Mouse (Mus musculus) liver, postnatal 0 days (tissue): ENCODE data around the gene Vipr1. TPM values are rescaled to one million over a fixed set of nuclear protein-coding genes. Genes with fewer than 3 reads are reported as not detected.
A peak's percentile ranks its signal among the peaks of the same experiment; 100 is the strongest.

Experiments
- ATAC-seq: fragments of 200-750 bp; cut with Nextera tagmentation; 2 replicates; pipeline ENCODE4 v1.8.0; 2017; ENCODE audit warnings: mild to moderate bottlenecking, moderate library complexity
- DNase-seq: peaks from one replicate; pipeline ENCODE4 v3.0.0-alpha.2; 2016
- H3K27ac ChIP-seq: fragments of 300-500 bp; sonication (generic); 2 replicates; pipeline ENCODE4 v1.5.1; 2014; ENCODE audit warnings: antibody characterized with exemption, moderate library complexity, mild to moderate bottlenecking, low read depth
- H3K27me3 ChIP-seq: fragments of 300-500 bp; sonication (generic); 2 replicates; pipeline ENCODE4 v1.6.1; 2014; ENCODE audit warnings: low read length, control low read depth, mixed read lengths; ENCODE audit not compliant: insufficient read depth
- H3K36me3 ChIP-seq: fragments of 300-500 bp; sonication (generic); replicated peaks from 2 replicates; pipeline ENCODE4 v1.6.1; 2014; ENCODE audit warnings: mild to moderate bottlenecking, control low read depth, low read length, moderate library complexity, mixed read lengths; ENCODE audit not compliant: insufficient read depth
- H3K4me1 ChIP-seq: fragments of 300-500 bp; sonication (generic); 2 replicates; pipeline ENCODE4 v1.6.1; 2014; ENCODE audit warnings: antibody characterized with exemption, mild to moderate bottlenecking, control low read depth; ENCODE audit not compliant: insufficient read depth
- H3K4me2 ChIP-seq: fragments of 300-500 bp; sonication (generic); 2 replicates; pipeline ENCODE4 v1.6.1; 2014; ENCODE audit warnings: low read depth, mild to moderate bottlenecking, low read length, moderate library complexity, mixed read lengths
- H3K4me3 ChIP-seq: fragments of 300-500 bp; sonication (generic); 2 replicates; pipeline ENCODE4 v1.5.1; 2014; ENCODE audit warnings: low read depth, low read length
- H3K9ac ChIP-seq: fragments of 300-500 bp; sonication (generic); replicated peaks from 2 replicates; pipeline ENCODE4 v1.6.1; 2014; ENCODE audit warnings: mild to moderate bottlenecking, moderate library complexity
- H3K9me3 ChIP-seq: fragments of 300-500 bp; sonication (generic); 2 replicates; pipeline ENCODE4 v1.6.1; 2016; ENCODE audit warnings: mild to moderate bottlenecking, control low read depth, low read length, mixed read lengths
- CTCF ChIP-seq: sonication (generic); IDR thresholded peaks from 2 replicates; pipeline ENCODE4 v1.5.1; 2016; ENCODE audit warnings: antibody characterized with exemption, low read depth
- EP300 ChIP-seq: IDR thresholded peaks from 2 replicates; pipeline ENCODE4 v1.6.1; 2016; ENCODE audit warnings: antibody characterized with exemption, low read depth, mild to moderate bottlenecking
- WGBS: fragments of 180-500 bp; shearing (Covaris S2); extraction: QIAGEN DNeasy Blood & Tissue Kit; methylation state at CpG from one replicate; pipeline ENCODE4 v1.1.7; 2014; ENCODE audit not compliant: insufficient replicate concordance; 5-methylcytosine and 5-hydroxymethylcytosine counted together
- polyA plus RNA-seq: library from polyadenylated mRNA; unstranded; fragments of >200 nt; fragmentation: Nextera tagmentation; extraction: Ambion mirVana; gene quantifications from 2 replicates; pipeline ENCODE4 v1.2.1, GENCODE M21; 2015

Vipr1 gene
- polyA plus RNA-seq, 1 experiment from 2014 or later, result 3.4 TPM

GRCm38 (mm10) chr9:121658248-121658647 lies 15.7 kb downstream of the Vipr1 start:
- Histone ChIP-seq H3K27me3 (0 out of 2 replicates have a peak, but pooled peaks cover 3% of the 10 kb centered on the region), H3K9me3 (no peaks in the 10 kb centered on the region), H3K36me3 (no peaks in the 10 kb centered on the region), H3K9ac (no peak overlapping the region), H3K27ac (no peak overlapping the region), H3K4me1 (no peaks in the 10 kb centered on the region), H3K4me3 (no peak overlapping the region), H3K4me2 (no peak overlapping the region)
- WGBS, result 49% methylated on average over 7 of the region's 7 CpGs
- TF ChIP-seq CTCF (no peak), EP300 (no peak)
- ATAC-seq (no peak), DNase-seq (no peak)

GRCm38 (mm10) chr9:121659791-121660190 lies 17.3 kb downstream of the Vipr1 start:
- DNase-seq, result no peak
- no peaks in the 10 kb centered on the region for H3K4me1 ChIP-seq
- H3K9me3 ChIP-seq, result no peaks in the 10 kb centered on the region
- H3K4me2 ChIP-seq, result no peak overlapping the region
- TF ChIP-seq EP300 (no peak), CTCF (no peak)
- 72% methylated on average over 7 of the region's 7 CpGs for WGBS
- no peak for ATAC-seq
- H3K36me3 ChIP-seq, result no peaks in the 10 kb centered on the region
- 0 out of 2 replicates have a peak, but pooled peaks cover 9% of the 10 kb centered on the region for H3K27me3 ChIP-seq
- no peak overlapping the region for H3K4me3 ChIP-seq
- no peak overlapping the region for H3K9ac ChIP-seq
- H3K27ac ChIP-seq, result no peak overlapping the region

DNA sequence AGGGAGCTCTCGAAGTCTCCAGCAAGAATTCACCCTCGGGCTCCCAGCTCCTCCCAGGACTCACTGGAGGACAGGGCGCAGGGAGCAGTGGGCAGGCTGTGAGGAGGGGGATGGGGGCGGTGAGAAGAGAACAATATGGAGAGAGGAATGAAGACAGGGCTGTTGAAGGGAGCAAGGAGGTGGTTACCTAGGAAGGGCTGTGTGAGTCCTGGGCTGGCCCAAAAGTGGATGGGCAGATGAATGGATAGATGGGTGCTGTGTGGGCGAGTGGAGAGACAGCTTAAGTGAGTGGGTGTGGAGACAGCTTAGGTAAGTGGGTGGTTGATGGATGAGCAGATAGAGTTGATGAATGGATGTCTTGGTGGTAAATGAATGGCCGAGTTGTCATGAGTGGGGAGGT lies 21.0 kb downstream of the Vipr1 start:
- TF ChIP-seq CTCF (no peak), EP300 (no peak)
- no peak overlapping the region for H3K27ac ChIP-seq
- H3K4me3 ChIP-seq, result no peak overlapping the region
- 70% methylated on average over 6 of the region's 6 CpGs for WGBS
- DNase-seq (no peak), ATAC-seq (no peak)
- H3K4me2 ChIP-seq, result no peak overlapping the region
- H3K9ac ChIP-seq, result no peak overlapping the region
- H3K27me3 ChIP-seq, result peaks cover 18% of the 10 kb centered on the region; the same call in 1 of the 2 replicates
- no peaks in the 10 kb centered on the region for H3K36me3 ChIP-seq
- no peaks in the 10 kb centered on the region for H3K4me1 ChIP-seq
- no peaks in the 10 kb centered on the region for H3K9me3 ChIP-seq

GRCm38 (mm10) chr9:121664104-121664503 lies 21.6 kb downstream of the Vipr1 start:
- no peak for ATAC-seq
- WGBS, result 77% methylated on average over 5 of the region's 5 CpGs
- Histone ChIP-seq H3K27ac (no peak overlapping the region), H3K4me3 (no peak overlapping the region), H3K36me3 (no peaks in the 10 kb centered on the region), H3K4me2 (no peak overlapping the region), H3K4me1 (peaks cover 4% of the 10 kb centered on the region; the same call in 1 of the 2 replicates), H3K27me3 (peaks cover 21% of the 10 kb centered on the region; the same call in 1 of the 2 replicates), H3K9me3 (no peaks in the 10 kb centered on the region), H3K9ac (no peak overlapping the region)
- TF ChIP-seq CTCF (no peak), EP300 (no peak)
- DNase-seq, result no peak

DNA sequence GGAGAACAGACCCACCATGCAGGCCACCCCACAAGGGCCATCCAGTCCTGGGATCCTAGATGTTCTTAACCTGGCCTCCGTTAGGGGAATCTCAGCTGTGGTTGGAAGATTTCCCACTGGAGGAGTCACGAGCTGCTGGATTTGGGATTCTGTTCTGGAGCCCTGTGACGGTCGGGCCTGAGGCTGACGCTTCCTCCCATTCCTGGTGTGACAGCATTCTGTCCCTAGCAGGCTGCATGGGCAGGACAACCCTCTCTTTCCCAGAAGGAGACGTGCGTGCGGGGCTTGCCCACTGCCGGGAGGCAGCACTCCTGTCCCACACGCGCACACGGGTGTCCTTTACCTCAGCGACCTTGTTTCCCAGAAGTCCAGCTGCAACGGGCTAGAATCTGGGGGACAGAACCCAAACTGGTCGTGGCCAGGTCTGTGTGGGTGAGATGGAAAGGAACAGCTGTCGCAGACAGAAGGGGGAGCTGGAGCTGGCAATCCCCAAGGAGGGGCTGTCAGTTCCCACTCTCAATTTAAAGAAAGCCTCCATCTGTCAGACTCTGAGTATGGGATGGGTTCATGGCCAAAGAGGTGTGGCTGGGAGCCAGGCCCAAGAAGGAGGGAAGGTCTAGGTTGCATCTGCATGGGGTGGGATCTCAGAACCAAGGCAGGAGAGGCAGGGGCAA lies 24.6 kb downstream of the Vipr1 start:
- TF ChIP-seq CTCF, result no peak
- TF ChIP-seq EP300, result no peak
- no peak overlapping the region for H3K27ac ChIP-seq
- no peak overlapping the region for H3K9ac ChIP-seq
- H3K27me3 ChIP-seq, result peaks cover 41% of the 10 kb centered on the region
- H3K4me2 ChIP-seq, result no peak overlapping the region
- DNase-seq (no peak), ATAC-seq (no peak)
- H3K9me3 ChIP-seq, result no peaks in the 10 kb centered on the region
- peaks cover 19% of the 10 kb centered on the region for H3K4me1 ChIP-seq
- 71% methylated on average over 16 of the region's 16 CpGs for whole genome bisulfite sequencing
- no peak overlapping the region for H3K4me3 ChIP-seq
- H3K36me3 ChIP-seq, result no peaks in the 10 kb centered on the region

GRCm38 (mm10) chr9:121667822-121668221 lies 25.3 kb downstream of the Vipr1 start:
- Histone ChIP-seq H3K4me3 (no peak overlapping the region), H3K27ac (no peak overlapping the region), H3K27me3 (peaks cover 41% of the 10 kb centered on the region)

GRCm38 (mm10) chr9:121669348-121669791 lies 26.9 kb downstream of the Vipr1 start:
- ATAC-seq, result peak; percentile 38
- H3K4me1 ChIP-seq, result peaks cover 29% of the 10 kb centered on the region
- peak overlapping the region; percentile 66 for H3K4me2 ChIP-seq
- no peaks in the 10 kb centered on the region for H3K36me3 ChIP-seq
- WGBS, result under 1% methylated on average over 28 of the region's 28 CpGs
- peak overlapping the region; percentile 25 for H3K4me3 ChIP-seq
- peaks cover 36% of the 10 kb centered on the region for H3K27me3 ChIP-seq
- H3K27ac ChIP-seq, result 0 out of 2 replicates have a peak overlapping the region, but pooled peaks have one; percentile 3
- no peaks in the 10 kb centered on the region for H3K9me3 ChIP-seq
- DNase-seq, result peak; percentile 69
- TF ChIP-seq EP300, result no peak
- peak; percentile 81 for TF ChIP-seq CTCF
- H3K9ac ChIP-seq, result no peak overlapping the region

More at GRCm38 (mm10) chr9:121667822-121668221, 25.3 kb downstream of the Vipr1 start:
- Histone ChIP-seq H3K36me3 (no peaks in the 10 kb centered on the region), H3K4me1 (peaks cover 24% of the 10 kb centered on the region), H3K9ac (no peak overlapping the region), H3K9me3 (no peaks in the 10 kb centered on the region), H3K4me2 (peak overlapping the region; percentile 40; the same call in 1 of the 2 replicates)
- no peak for TF ChIP-seq EP300
- no peak for ATAC-seq
- WGBS, result 59% methylated on average over 11 of the region's 11 CpGs
- no peak for DNase-seq
